Mouse (Mus musculus) common myeloid progenitor, adult 5-6 weeks (primary cell): ENCODE measurements around the gene Sptssb. TPM values are rescaled to one million over a fixed set of nuclear protein-coding genes. Genes with fewer than 3 reads are reported as not detected.

Experiments used
- total RNA-seq: library from RNA; stranded (forward); fragments of 200-1000, 187-1606 nt; gene quantifications from 2 replicates; pipeline ENCODE4 v1.2.3, GENCODE M21; 2017

Sptssb gene
- total RNA-seq, 1 experiment from 2014 or later, result not detected

Other genes with a start within 250 kb of the Sptssb start
- gene Nmd3, start 138.0 kb downstream of the Sptssb start, total RNA-seq, result 82.3 and 97.0 TPM in 2 replicates
- gene Otol1, start 147.7 kb upstream of the Sptssb start, total RNA-seq, result not detected in 2 replicates